Mouse (Mus musculus) heart, adult 2 months (tissue): Measurements from ENCODE around the gene Itgb3bp.
A peak's percentile ranks its signal among the peaks of the same experiment; 100 is the strongest.

Experiments
- CTCF ChIP-seq: fragments of 200-600 bp; IDR thresholded peaks from 2 replicates; pipeline ENCODE4 v1.8.1; 2022; ENCODE audit warnings: antibody characterized with exemption, mild to moderate bottlenecking, moderate library complexity
- POLR2A ChIP-seq: fragments of 200-500 bp; IDR thresholded peaks from 2 replicates; pipeline ENCODE4 v1.6.1; 2011; ENCODE audit warnings: mild to moderate bottlenecking, low read depth, low read length, control low read depth; ENCODE audit not compliant: insufficient read depth

- TF ChIP-seq POLR2A, result no peak
- peak; percentile 82 for TF ChIP-seq CTCF
Measured at GRCm38 (mm10) chr4:99766753-99767152, 162.9 kb downstream of the Itgb3bp start.
